Comparison of ENCODE assay signal across 8 mouse cellular contexts in the genomic region with DNA sequence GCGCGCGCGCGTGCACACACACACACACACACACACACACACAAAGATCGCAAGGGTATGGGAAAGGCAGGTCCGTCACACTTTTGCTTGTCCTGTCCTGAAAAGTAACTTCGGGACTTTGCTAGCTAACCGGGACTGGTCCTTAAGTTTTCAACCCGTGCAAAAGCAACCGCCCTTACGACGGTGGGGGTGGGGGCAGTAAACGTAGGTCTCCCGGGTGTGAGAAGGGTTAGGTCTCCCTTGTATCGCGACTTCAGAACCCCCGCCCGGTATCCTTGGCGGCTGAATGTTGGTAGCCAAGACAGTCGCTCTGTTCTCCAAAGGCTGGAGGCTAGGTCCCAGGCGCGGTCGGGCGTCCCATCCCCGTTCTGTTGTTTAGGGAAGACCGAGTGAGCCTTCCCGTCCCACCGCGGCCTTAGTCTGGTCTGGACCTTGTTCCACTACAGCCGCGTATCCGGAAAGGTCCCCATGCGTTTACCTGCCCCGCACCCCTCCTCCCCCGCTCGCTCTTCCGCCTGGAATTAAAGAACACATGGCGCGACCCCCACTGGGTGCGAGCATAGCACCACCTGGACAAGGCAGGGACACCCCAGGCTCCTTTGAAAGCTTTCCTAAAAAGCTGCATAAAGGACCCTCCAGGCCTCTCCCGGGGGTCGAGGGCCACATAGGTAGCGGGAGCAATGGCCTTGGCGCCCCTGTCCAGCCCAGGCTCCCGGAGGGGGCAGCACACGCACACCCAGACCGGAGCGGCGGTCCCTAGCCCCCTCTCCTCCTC. TPM values are rescaled to one million over a fixed set of nuclear protein-coding genes. Genes with fewer than 3 reads are reported as not detected.
DNase-seq lines count a peak whose midpoint lies in the region; ATAC-seq and TF ChIP-seq lines count a peak whose summit lies in the region.

No protein-coding gene starts in this region.

- H3K27ac ChIP-seq in lung, embryonic 16.5 days (ENCODE audit: low read length): no peak overlapping the region
- H3K27ac ChIP-seq in bone marrow macrophage, adult 2 months (ENCODE audit: insufficient read depth, low read depth, low read length): no peak overlapping the region
- H3K27ac ChIP-seq in heart, embryonic 13.5 days (replicated peaks): no peak overlapping the region
- no peak overlapping the region for H3K27ac ChIP-seq in neural tube, embryonic 13.5 days (replicated peaks)

- no peak for ATAC-seq in lung, embryonic 16.5 days (ENCODE audit: low read depth)
- ATAC-seq in heart, embryonic 13.5 days (ENCODE audit: extremely low read depth, insufficient number of reproducible peaks, low FRiP score, low TSS enrichment): 0 out of 2 replicates have a peak, but pooled peaks have one; percentile 7
- peak; percentile 34; the same call in 1 of the 2 replicates for ATAC-seq in neural tube, embryonic 13.5 days (ENCODE audit: low read depth)

- under 1% methylated on average over 46 of the region's 50 CpGs for WGBS in lung, embryonic 16.5 days
- WGBS in heart, embryonic 13.5 days: under 1% methylated on average over 50 of the region's 50 CpGs
- under 1% methylated on average over 50 of the region's 50 CpGs for WGBS in neural tube, embryonic 13.5 days

- H3K9me3 ChIP-seq in lung, embryonic 16.5 days (ENCODE audit: control insufficient read depth, low read length): no peaks in the 10 kb centered on the region
- no peaks in the 10 kb centered on the region for H3K9me3 ChIP-seq in heart, embryonic 13.5 days
- H3K9me3 ChIP-seq in neural tube, embryonic 13.5 days: no peaks in the 10 kb centered on the region

- H3K4me3 ChIP-seq in lung, embryonic 16.5 days (ENCODE audit: low read length): peak overlapping the region; percentile 74
- H3K4me3 ChIP-seq in bone marrow macrophage, adult 2 months (ENCODE audit: insufficient read depth, low read length): peak overlapping the region; percentile 99
- peak overlapping the region; percentile 82 for H3K4me3 ChIP-seq in heart, embryonic 13.5 days
- peak overlapping the region; percentile 52 for H3K4me3 ChIP-seq in neural tube, embryonic 13.5 days

- no peak for TF ChIP-seq CTCF in bone marrow macrophage, adult 2 months (IDR thresholded peaks at IDR 0.05; ENCODE audit: low read depth, low read length)

- peaks cover 15% of the 10 kb centered on the region for H3K27me3 ChIP-seq in lung, embryonic 16.5 days (ENCODE audit: control insufficient read depth, insufficient read depth, low read depth, low read length)
- H3K27me3 ChIP-seq in heart, embryonic 13.5 days (replicated peaks): peaks cover 48% of the 10 kb centered on the region
- peaks cover 60% of the 10 kb centered on the region for H3K27me3 ChIP-seq in neural tube, embryonic 13.5 days

- H3K4me2 ChIP-seq in lung, embryonic 16.5 days (ENCODE audit: low read depth, low read length): peak overlapping the region; percentile 98
- H3K4me2 ChIP-seq in heart, embryonic 13.5 days: peak overlapping the region; percentile 96
- H3K4me2 ChIP-seq in neural tube, embryonic 13.5 days: peak overlapping the region; percentile 77

- no peak for TF ChIP-seq POLR2A in bone marrow macrophage, adult 2 months (IDR thresholded peaks at IDR 0.05; ENCODE audit: borderline replicate concordance, low read depth, low read length)

- H3K4me1 ChIP-seq in lung, embryonic 16.5 days (replicated peaks; ENCODE audit: control insufficient read depth, insufficient read depth, low read length): peaks cover 12% of the 10 kb centered on the region
- no peaks in the 10 kb centered on the region for H3K4me1 ChIP-seq in bone marrow macrophage, adult 2 months (ENCODE audit: control insufficient read depth, insufficient read depth, low read length)
- peaks cover 23% of the 10 kb centered on the region for H3K4me1 ChIP-seq in heart, embryonic 13.5 days
- peaks cover 37% of the 10 kb centered on the region for H3K4me1 ChIP-seq in neural tube, embryonic 13.5 days (replicated peaks)

- peak overlapping the region; percentile 79; the same call in 1 of the 2 replicates for H3K9ac ChIP-seq in lung, embryonic 16.5 days (ENCODE audit: low read length)
- H3K9ac ChIP-seq in heart, embryonic 13.5 days: peak overlapping the region; percentile 88
- no peak overlapping the region for H3K9ac ChIP-seq in neural tube, embryonic 13.5 days

- DNase-seq in lung, postnatal 25 days (ENCODE audit: low spot score): no peak
- DNase-seq in kidney, postnatal 4 days: peak; percentile 52 to 59
- no peak for DNase-seq in frontal cortex, postnatal 36 days (ENCODE audit: low spot score in 2 of 2)
- no peak for DNase-seq in right cerebral cortex, postnatal 36 days (ENCODE audit: low spot score in 2 of 2)

- 0 out of 2 replicates have a peak, but pooled peaks cover 2% of the 10 kb centered on the region for H3K36me3 ChIP-seq in lung, embryonic 16.5 days (ENCODE audit: control insufficient read depth, insufficient read depth, low read length)
- H3K36me3 ChIP-seq in heart, embryonic 13.5 days: peaks cover 6% of the 10 kb centered on the region
- no peaks in the 10 kb centered on the region for H3K36me3 ChIP-seq in neural tube, embryonic 13.5 days

RNA-seq across cellular contexts. Expression of a gene that starts 0.8 kb away (rescaled TPM):
- 24.5 and 31.4 TPM in 2 replicates for polyA plus RNA-seq in lung, embryonic 16.5 days (2015; fragmentation: Nextera tagmentation; extraction: Ambion mirVana)
- polyA plus RNA-seq in bone marrow macrophage, adult 2 months (2012; ENCODE audit: insufficient read depth, insufficient read length, missing spikeins): 4.0 and 7.5 TPM in 2 replicates
- 12.3 and 16.2 TPM in 2 replicates for polyA plus RNA-seq in heart, embryonic 13.5 days (2015; fragmentation: Nextera tagmentation; extraction: Ambion mirVana)
- polyA plus RNA-seq in neural tube, embryonic 13.5 days (2015; fragmentation: Nextera tagmentation; extraction: Ambion mirVana): 2.7 and 3.1 TPM in 2 replicates

RNA-seq across cellular contexts. Expression of a gene that starts 8.5 kb away (rescaled TPM):
- polyA plus RNA-seq in lung, embryonic 16.5 days (2015; fragmentation: Nextera tagmentation; extraction: Ambion mirVana): 9.0 and 10.8 TPM in 2 replicates
- 6.0 and 6.3 TPM in 2 replicates for polyA plus RNA-seq in bone marrow macrophage, adult 2 months (2012; ENCODE audit: insufficient read depth, insufficient read length, missing spikeins)
- polyA plus RNA-seq in heart, embryonic 13.5 days (2015; fragmentation: Nextera tagmentation; extraction: Ambion mirVana): 2.9 and 3.5 TPM in 2 replicates
- 1.8 and 2.3 TPM in 2 replicates for polyA plus RNA-seq in neural tube, embryonic 13.5 days (2015; fragmentation: Nextera tagmentation; extraction: Ambion mirVana)

RNA-seq across cellular contexts. Expression of a gene that starts 8.5 kb away (rescaled TPM):
- polyA plus RNA-seq in lung, embryonic 16.5 days (2015; fragmentation: Nextera tagmentation; extraction: Ambion mirVana): 0.99 and 1.6 TPM in 2 replicates
- polyA plus RNA-seq in bone marrow macrophage, adult 2 months (2012; ENCODE audit: insufficient read depth, insufficient read length, missing spikeins): not detected in 2 replicates
- polyA plus RNA-seq in heart, embryonic 13.5 days (2015; fragmentation: Nextera tagmentation; extraction: Ambion mirVana): 0.25 and 0.50 TPM in 2 replicates
- polyA plus RNA-seq in neural tube, embryonic 13.5 days (2015; fragmentation: Nextera tagmentation; extraction: Ambion mirVana): 0.66 TPM in 1 of 2 replicates, not detected in the other

Comparison
In these comparisons a context has a peak if more than half of its experiments do, and no peak if none do; other contexts are left out.
1. DNase-seq: peak in kidney, postnatal 4 days (2 of 2); none in lung, postnatal 25 days (single experiment), frontal cortex, postnatal 36 days (0 of 2) and right cerebral cortex, postnatal 36 days (0 of 2).
2. Peak in every context shown above with its lines, with median percentiles within 50 percentile points of each other: H3K4me2 ChIP-seq and H3K4me3 ChIP-seq.